Mouse (Mus musculus) liver (tissue): ENCODE results near the gene Rnf187.

Source experiments
- DNase-seq: peaks from one replicate; pipeline ENCODE4 v3.0.0-alpha.2; 2020; ENCODE audit warnings: mixed read lengths

Rnf187 gene

GRCm38 (mm10) chr11:58894456-58894855 lies 44.3 kb downstream of the Rnf187 start:
- DNase-seq = no peak

GRCm38 (mm10) chr11:58890511-58890910 lies 48.2 kb downstream of the Rnf187 start:
- DNase-seq = no peak

- DNase-seq = no peak
These were observed 55.0 kb downstream of the Rnf187 start for GRCm38 (mm10) chr11:58883756-58884155.
